Mouse (Mus musculus): ENCODE results near the gene Prrt4. TPM values are rescaled to one million over a fixed set of nuclear protein-coding genes. Genes with fewer than 3 reads are reported as not detected.
"Not testable (repeated sequence)": the region's sequence is repeated elsewhere in the genome, so short reads cannot be mapped to it uniquely, and the experiment has no call there.

Prrt4 gene
- polyA plus RNA-seq, 1 experiment from 2014 or later, result 1.5 TPM

- peaks cover 69% of the 10 kb centered on the region for H3K27me3 ChIP-seq
- peaks cover 22% of the 10 kb centered on the region for H3K4me1 ChIP-seq
- H3K9me3 ChIP-seq (replicated peaks), result no peaks in the 10 kb centered on the region
- H3K27ac ChIP-seq, result no peak overlapping the region
- no peak overlapping the region for H3K4me2 ChIP-seq
- H3K36me3 ChIP-seq (ENCODE audit: poor library complexity, severe bottlenecking), result no peaks in the 10 kb centered on the region
- 51% methylated on average over 2 of the region's 2 CpGs for WGBS
- no peak overlapping the region for H3K4me3 ChIP-seq
- H3K9ac ChIP-seq, result no peak overlapping the region
- ATAC-seq, result no peak
Observed at GRCm38 (mm10) chr6:29168871-29169270, 10.5 kb downstream of the Prrt4 start.

GRCm38 (mm10) chr6:29166196-29166595 is 13.2 kb downstream of the Prrt4 start:
- peak; percentile 34 for ATAC-seq
- Histone ChIP-seq H3K4me2 (no peak overlapping the region), H3K4me1 (peaks cover 32% of the 10 kb centered on the region), H3K9me3 (replicated peaks) (no peaks in the 10 kb centered on the region), H3K27me3 (peaks cover 46% of the 10 kb centered on the region), H3K9ac (no peak overlapping the region), H3K4me3 (no peak overlapping the region), H3K36me3 (ENCODE audit: poor library complexity, severe bottlenecking) (no peaks in the 10 kb centered on the region), H3K27ac (no peak overlapping the region)
- 25% methylated on average over 1 of the region's 1 CpGs for WGBS

GRCm38 (mm10) chr6:29164314-29165244 is 14.8 kb downstream of the Prrt4 start, which contains the start of gene Rbm28:
Rbm28 (minus strand) TSS chr6:29165006.
- ATAC-seq, result peak; percentile 90
- H3K27me3 ChIP-seq, result peaks cover 30% of the 10 kb centered on the region
- peaks cover 4% of the 10 kb centered on the region for H3K36me3 ChIP-seq (ENCODE audit: poor library complexity, severe bottlenecking)
- peak within 1 kb of the TSS; percentile 88 for H3K4me2 ChIP-seq
- H3K4me1 ChIP-seq, result peaks cover 17% of the 10 kb centered on the region
- H3K27ac ChIP-seq, result no peak within 1 kb of the TSS
- 8% methylated on average over 42 of the region's 42 CpGs for WGBS
- H3K9me3 ChIP-seq (replicated peaks), result no peaks in the 10 kb centered on the region
- H3K9ac ChIP-seq, result peak within 1 kb of the TSS; percentile 80
- peak within 1 kb of the TSS; percentile 78 for H3K4me3 ChIP-seq

DNA sequence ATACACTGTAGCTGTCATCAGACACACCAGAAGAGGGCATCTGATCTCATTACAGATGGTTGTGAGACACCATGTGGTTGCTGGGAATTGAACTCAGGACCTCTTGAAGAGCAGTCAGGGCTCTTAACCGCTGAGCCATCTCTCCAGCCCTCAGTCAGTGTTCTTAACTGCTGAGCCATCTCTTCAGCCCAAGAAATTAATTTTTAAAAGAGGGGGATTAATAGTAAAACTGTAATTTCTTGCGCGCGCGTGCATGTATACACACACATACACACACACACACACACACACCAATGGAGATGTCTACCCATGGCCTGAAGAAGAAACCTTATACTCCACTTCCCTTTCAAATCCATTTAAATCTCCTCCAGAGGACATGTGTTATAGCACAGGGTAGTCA is 18.1 kb downstream of the Prrt4 start:
- not testable (repeated sequence) for H3K27me3 ChIP-seq; ATAC-seq; H3K4me2 ChIP-seq; H3K27ac ChIP-seq; H3K4me3 ChIP-seq; H3K9ac ChIP-seq; H3K9me3 ChIP-seq (replicated peaks)
- 96% methylated on average over 5 of the region's 5 CpGs for WGBS
- H3K4me1 ChIP-seq, result peaks cover 17% of the 10 kb centered on the region
- peaks cover 37% of the 10 kb centered on the region for H3K36me3 ChIP-seq (ENCODE audit: poor library complexity, severe bottlenecking)

DNA sequence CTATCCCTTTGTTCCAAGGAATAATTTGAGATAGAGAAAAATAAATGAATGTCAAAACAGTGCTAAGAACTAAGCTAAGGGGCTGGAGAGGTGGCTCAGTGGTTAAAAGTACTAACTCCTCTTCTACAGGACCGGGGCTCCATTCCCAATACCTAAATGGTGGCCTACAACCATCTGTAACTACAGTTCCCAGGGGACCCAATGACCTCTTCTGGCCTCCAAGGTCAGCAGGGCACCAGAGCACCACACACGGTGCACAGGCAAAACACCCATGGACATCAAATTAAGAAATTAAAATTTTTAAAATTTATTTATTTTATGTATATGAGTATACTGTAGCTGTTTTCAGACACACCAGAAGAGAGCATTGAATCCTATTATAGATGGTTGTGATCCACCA is 18.6 kb downstream of the Prrt4 start:
- Histone ChIP-seq H3K4me2 (no peak overlapping the region), H3K36me3 (ENCODE audit: poor library complexity, severe bottlenecking) (peaks cover 42% of the 10 kb centered on the region), H3K4me1 (peaks cover 17% of the 10 kb centered on the region), H3K9me3 (replicated peaks) (no peaks in the 10 kb centered on the region), H3K27ac (no peak overlapping the region), H3K4me3 (no peak overlapping the region), H3K27me3 (0 out of 2 replicates have a peak, but pooled peaks cover 3% of the 10 kb centered on the region), H3K9ac (no peak overlapping the region)
- no peak for ATAC-seq
- 94% methylated on average over 2 of the region's 2 CpGs for WGBS

GRCm38 (mm10) chr6:29156326-29156725 is 23.1 kb downstream of the Prrt4 start:
- Histone ChIP-seq H3K27me3 (no peaks in the 10 kb centered on the region), H3K9me3 (replicated peaks) (no peaks in the 10 kb centered on the region), H3K27ac (no peak overlapping the region), H3K4me1 (no peaks in the 10 kb centered on the region), H3K4me3 (no peak overlapping the region), H3K36me3 (ENCODE audit: poor library complexity, severe bottlenecking) (peaks cover 82% of the 10 kb centered on the region), H3K4me2 (no peak overlapping the region), H3K9ac (no peak overlapping the region)
- no peak for ATAC-seq
- 92% methylated on average over 5 of the region's 5 CpGs for WGBS

GRCm38 (mm10) chr6:29150001-29150400 is 29.4 kb downstream of the Prrt4 start:
- Histone ChIP-seq H3K4me2 (no peak overlapping the region), H3K9me3 (replicated peaks) (no peaks in the 10 kb centered on the region), H3K4me3 (no peak overlapping the region), H3K27ac (no peak overlapping the region), H3K36me3 (ENCODE audit: poor library complexity, severe bottlenecking) (peaks cover 57% of the 10 kb centered on the region), H3K4me1 (no peaks in the 10 kb centered on the region), H3K9ac (no peak overlapping the region), H3K27me3 (no peaks in the 10 kb centered on the region)
- ATAC-seq, result no peak
- WGBS, result 100% methylated on average over 1 of the region's 1 CpGs

DNA sequence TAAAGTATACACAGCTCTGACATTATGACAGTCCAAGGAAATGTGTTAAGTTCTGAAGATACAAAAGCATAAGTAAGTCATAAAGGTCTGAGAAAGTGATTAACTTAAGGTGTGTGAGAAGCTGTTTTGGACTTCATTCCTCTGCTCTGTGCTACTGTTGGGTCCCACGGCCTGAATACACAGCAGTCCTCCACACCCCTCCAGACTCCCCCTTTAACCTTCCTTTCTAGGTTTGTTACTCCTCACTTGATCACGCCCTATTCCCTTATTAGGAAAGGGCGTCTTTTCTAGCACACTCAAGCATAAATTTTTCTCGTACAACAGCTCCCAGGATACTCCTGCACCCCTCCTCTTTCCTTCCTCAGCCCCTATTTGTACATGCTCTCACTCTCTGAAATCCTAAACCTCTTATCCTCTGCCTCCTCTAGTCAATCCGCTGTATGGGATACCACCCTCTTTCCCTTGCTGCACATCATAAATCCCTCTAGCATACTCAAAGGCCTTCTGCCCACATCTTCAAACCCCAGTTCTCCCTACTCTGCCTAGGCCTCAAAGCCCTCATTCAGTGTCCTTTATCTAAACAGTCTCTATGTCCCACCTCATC is 31.9 kb downstream of the Prrt4 start:
- Histone ChIP-seq H3K4me3 (no peak overlapping the region), H3K27ac (no peak overlapping the region), H3K9ac (no peak overlapping the region), H3K27me3 (no peaks in the 10 kb centered on the region), H3K36me3 (ENCODE audit: poor library complexity, severe bottlenecking) (peaks cover 43% of the 10 kb centered on the region), H3K9me3 (replicated peaks) (no peaks in the 10 kb centered on the region), H3K4me1 (no peaks in the 10 kb centered on the region), H3K4me2 (no peak overlapping the region)
- ATAC-seq, result no peak
- 79% methylated on average over 5 of the region's 5 CpGs for WGBS

DNA sequence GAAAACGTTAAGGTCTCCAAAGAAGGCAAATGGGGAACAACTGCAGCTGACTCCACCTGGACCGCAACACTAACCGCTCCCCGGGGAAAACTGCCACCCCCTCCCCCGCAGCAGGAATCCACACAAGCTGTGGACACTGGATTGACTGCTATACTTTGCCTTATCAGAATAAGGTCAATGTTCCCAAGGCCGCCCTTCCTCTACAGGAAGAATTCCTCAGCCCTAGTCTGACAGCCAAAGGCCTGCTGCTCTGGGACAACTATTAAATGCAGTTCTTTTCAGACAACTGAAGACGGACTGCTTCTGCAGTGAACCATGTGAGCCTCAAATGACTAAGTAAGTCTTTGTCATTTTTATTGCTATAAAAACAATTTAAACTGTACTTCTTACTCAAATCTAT is 32.7 kb downstream of the Prrt4 start:
- Histone ChIP-seq H3K4me3 (no peak overlapping the region), H3K36me3 (ENCODE audit: poor library complexity, severe bottlenecking) (peaks cover 39% of the 10 kb centered on the region), H3K4me1 (no peaks in the 10 kb centered on the region), H3K9ac (no peak overlapping the region), H3K27me3 (no peaks in the 10 kb centered on the region), H3K9me3 (replicated peaks) (no peaks in the 10 kb centered on the region), H3K4me2 (no peak overlapping the region), H3K27ac (no peak overlapping the region)
- WGBS, result 87% methylated on average over 7 of the region's 7 CpGs
- ATAC-seq, result no peak

DNA sequence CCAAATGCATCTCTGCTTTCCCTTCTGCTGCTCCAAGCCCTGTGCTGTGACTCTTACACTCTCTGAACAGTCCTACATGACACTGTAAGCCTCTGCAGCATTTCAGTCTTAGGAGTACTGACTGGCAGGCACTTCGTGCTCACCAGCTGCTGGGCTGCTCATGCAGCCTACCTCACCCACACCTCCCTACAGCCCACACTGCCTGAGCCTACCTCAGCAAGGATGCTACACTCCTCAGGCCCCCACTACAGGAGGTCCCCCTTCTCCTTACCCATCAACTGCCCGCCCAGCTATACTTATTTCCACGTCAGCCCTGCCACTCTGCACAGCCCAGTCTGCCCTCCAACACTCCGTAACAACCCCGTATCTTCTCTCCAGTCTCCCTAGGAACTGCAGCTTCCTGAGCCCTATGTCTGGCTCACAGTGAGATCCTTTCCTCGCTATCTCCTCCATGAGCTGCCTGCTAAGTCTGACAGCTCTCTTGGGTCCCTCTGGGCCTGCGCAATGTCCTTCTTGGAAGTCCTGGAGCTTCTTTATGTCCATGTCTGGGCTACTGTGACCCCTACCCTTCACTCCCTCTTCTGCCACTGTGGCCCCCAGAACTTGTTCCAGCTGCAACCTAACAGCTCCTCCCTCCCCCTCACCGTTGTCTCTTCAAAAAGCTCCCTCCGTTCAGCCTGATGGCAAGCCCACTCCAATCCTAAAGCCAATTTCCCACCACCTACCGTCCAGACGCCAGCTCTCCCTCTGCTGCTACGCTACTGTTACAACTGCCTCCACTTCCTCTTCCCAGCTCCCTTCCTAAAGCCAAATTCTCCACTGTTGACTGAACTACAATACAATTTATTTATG is 33.7 kb downstream of the Prrt4 start:
- no peak overlapping the region for H3K27ac ChIP-seq
- no peaks in the 10 kb centered on the region for H3K27me3 ChIP-seq
- no peak overlapping the region for H3K9ac ChIP-seq
- ATAC-seq, result no peak
- no peak overlapping the region for H3K4me3 ChIP-seq
- no peaks in the 10 kb centered on the region for H3K4me1 ChIP-seq
- H3K36me3 ChIP-seq (ENCODE audit: poor library complexity, severe bottlenecking), result peaks cover 34% of the 10 kb centered on the region
- 81% methylated on average over 12 of the region's 12 CpGs for WGBS
- no peak overlapping the region for H3K4me2 ChIP-seq
- no peaks in the 10 kb centered on the region for H3K9me3 ChIP-seq (replicated peaks)

DNA sequence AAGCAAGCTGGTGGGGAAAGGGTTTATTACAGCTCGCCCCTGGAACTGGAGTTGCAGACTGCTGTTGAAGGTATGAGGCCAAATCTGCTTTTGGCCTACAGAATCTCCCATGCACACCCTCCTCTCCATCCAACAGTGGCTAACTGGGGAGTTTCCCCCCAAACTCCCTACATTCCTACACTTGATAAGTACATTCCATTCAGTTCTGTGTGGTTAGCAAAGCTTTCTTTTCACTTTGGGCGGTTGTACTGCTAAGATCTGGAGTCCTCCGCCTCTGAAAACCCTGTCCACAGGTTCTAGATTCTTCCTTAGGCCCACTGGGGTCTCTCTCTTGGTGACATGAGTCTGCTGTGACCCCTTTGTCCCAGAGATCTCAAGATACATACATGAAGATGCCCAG is 34.4 kb downstream of the Prrt4 start:
- no peaks in the 10 kb centered on the region for H3K9me3 ChIP-seq (replicated peaks)
- WGBS, result 88% methylated on average over 3 of the region's 3 CpGs
- H3K36me3 ChIP-seq (ENCODE audit: poor library complexity, severe bottlenecking), result peaks cover 36% of the 10 kb centered on the region
- no peaks in the 10 kb centered on the region for H3K27me3 ChIP-seq
- no peak overlapping the region for H3K4me2 ChIP-seq
- ATAC-seq, result no peak
- no peak overlapping the region for H3K4me3 ChIP-seq
- no peaks in the 10 kb centered on the region for H3K4me1 ChIP-seq
- H3K27ac ChIP-seq, result no peak overlapping the region
- H3K9ac ChIP-seq, result no peak overlapping the region

DNA sequence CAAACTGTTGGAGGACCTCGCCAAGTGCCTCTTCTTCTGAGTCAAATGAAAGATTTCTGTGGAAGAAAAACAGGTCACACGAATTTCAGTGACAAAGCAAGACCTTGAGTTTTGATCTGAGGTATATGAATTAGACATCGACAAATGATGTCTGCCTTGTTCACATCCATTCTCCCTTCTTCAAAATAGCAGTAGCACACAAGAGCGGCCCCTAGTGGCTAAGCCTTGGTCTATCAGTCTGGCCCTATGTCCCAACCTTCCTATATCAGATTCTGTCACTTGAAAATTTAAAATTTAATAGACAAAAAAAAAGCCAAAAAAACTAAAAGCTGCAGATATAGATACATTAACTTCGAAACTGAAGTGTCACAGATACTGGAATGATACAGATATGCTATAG is 35.8 kb downstream of the Prrt4 start:
- ATAC-seq, result no peak
- WGBS, result 40% methylated on average over 5 of the region's 5 CpGs

More for the DNA sequence above, 35.8 kb downstream of the Prrt4 start:
- no peak overlapping the region for H3K4me3 ChIP-seq
- H3K27me3 ChIP-seq, result no peaks in the 10 kb centered on the region
- H3K9me3 ChIP-seq (replicated peaks), result no peaks in the 10 kb centered on the region
- H3K36me3 ChIP-seq (ENCODE audit: poor library complexity, severe bottlenecking), result peaks cover 32% of the 10 kb centered on the region
- H3K9ac ChIP-seq, result no peak overlapping the region
- no peaks in the 10 kb centered on the region for H3K4me1 ChIP-seq
- no peak overlapping the region for H3K4me2 ChIP-seq
- H3K27ac ChIP-seq, result no peak overlapping the region
